Mouse (Mus musculus) inflammation-experienced regulatory T-cells (primary cell): Measurements from ENCODE around the gene Crls1. TPM values are rescaled to one million over a fixed set of nuclear protein-coding genes. Genes with fewer than 3 reads are reported as not detected.

Experiments used
- polyA plus RNA-seq, 2 experiments: library from polyadenylated mRNA; unstranded; fragments of 100-300 nt; shearing (Covaris generic); gene quantifications; one replicate each; pipeline ENCODE4 v1.2.1; 2017

Crls1 gene
- 10 to 100 TPM; 21.1 to 27.1 TPM for polyA plus RNA-seq

DNA sequence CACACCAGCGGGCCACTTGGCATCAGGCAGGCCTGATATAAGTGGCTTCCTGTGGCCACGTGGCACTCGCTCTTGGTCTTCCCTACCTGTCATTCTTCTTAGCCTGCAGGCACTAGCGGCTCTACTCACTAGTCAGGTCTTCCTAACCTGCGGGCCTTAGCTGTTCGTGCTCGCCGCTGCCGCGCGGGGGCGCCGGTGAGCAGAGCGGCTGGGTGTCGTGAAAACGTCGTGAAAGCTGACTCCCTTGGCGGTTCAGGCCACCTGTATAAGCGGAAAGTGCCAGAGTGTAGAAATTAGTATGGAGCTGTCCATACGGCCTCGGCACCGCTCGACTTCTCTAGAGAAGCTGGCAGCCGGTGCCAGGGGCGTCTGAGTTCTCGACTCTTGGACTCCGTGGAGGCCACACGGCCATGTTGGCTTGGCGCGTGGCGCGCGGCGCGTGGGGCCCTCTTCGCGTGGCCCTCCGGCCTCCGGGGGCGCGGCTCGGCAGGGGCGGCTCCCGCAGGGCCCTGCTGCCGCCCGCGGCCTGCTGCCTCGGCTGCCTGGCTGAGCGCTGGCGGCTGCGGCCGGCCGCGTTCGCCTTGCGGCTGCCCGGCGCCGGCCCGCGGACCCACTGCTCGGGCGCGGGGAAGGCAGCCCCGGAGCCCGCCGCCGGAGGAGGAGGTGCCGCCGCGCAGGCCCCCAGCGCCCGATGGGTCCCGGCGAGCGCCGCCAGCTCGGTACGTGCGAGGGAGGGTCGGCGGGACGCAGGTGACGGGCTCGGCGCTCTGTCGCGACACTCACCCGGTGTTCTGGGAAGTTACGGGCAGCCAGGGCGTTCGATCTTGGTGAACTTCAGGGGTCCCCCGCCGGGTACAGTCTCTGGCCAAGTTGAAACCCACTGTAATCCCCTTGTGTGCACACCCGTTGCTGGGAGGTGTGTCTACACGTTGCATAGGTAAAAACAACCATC lies at the start of gene Crls1:
Gene Crls1 (plus strand): TSS at position 260 of the 952 bp plus-strand sequence.

DNA sequence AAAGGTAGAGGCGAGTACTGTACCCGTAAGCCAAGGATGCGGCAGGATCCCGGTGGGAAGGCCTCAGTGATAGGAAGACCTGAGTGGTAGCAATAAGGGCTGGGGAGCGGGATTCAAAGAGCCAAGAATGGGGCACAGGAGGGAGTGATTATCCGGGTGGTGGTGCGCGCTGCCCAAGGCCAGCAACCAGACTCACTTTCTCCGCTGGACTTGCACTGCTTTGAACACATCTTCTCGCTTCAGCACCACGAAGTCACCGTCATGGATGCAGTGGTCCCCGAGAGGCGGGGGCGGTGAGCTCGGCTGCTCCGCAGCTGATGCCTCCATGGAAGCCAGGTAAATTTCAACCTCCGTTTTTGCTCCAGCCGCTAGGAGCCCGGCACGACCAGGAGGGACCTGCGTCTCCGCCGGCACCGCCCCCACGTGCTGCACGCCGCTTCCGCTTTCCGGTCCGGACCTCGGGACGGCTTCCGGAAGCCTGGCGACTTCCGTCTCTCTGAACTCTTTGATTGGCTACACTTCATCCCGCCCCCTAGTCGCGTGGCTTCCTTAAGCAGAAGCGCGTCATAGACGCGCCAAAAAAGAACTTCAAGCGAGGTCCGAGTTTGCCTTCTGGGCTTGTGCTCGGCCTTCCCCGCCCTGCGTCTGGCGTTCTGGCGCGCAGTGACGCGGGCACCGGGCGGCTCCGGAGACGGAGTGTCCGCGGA lies 30.7 kb upstream of the Crls1 start, which contains the start of the genes Trmt6 and Mcm8:
Gene Trmt6 (minus strand): TSS at position 448 of the 707 bp plus-strand sequence.
Gene Mcm8 (plus strand): TSS at position 534 of the 707 bp plus-strand sequence.

DNA sequence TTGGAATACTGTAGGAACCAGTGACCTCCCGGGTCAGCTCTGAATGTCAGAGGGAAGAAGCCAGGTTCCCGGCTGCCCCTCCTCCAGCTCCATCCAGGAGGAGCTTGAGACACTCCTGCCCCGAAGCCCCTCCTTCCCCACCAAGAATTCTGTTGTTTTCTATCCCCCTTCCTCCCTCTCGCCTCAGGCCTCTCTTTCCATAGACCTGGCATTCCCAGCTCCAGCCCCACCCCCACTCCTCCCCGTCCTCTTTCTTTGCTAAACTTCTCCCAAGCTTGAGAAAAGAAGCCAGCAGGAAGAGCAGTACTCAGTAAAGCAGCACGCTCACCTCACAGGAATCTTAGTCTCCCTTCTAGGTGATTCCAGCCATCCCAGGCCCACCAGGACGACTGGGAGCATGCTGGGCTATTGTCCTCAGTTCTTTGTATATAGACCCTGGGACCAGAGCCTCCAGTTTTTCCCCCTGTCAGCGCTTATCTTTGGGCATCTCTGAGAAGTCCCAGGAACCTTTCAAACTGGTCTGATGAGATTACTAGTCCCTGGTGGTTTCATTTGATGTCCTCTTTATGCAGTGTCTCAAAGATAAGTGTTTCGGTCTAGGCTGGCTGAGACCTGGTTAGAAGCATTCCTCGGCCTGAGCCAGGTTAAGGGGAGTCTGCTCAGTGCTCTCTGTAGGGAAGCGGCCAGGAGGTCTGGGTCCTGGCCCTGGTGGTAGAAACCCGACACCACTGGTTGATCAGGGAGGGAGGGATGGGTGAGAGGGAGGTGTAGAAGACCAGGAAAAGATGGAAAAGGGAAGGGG lies 34.6 kb downstream of the Crls1 start, which contains the start of gene Lrrn4:
Gene Lrrn4 (minus strand): TSS at position 48 of the 802 bp plus-strand sequence.

Other genes starting within 250 kb of the Crls1 start
- 10 to 100 TPM; 20.5 to 47.4 TPM for gene Shld1, start 159.7 kb upstream of the Crls1 start, polyA plus RNA-seq
- under 1 TPM; 0.10 to 0.39 TPM for gene Chgb, start 65.4 kb upstream of the Crls1 start, polyA plus RNA-seq
- gene Trmt6, start 30.6 kb upstream of the Crls1 start, polyA plus RNA-seq = 10 to 100 TPM; 34.6 to 41.5 TPM
- gene Mcm8, start 30.5 kb upstream of the Crls1 start, polyA plus RNA-seq = 1 to 10 TPM; 2.6 to 3.3 TPM
- 1 to 10 TPM; 2.0 TPM for gene Lrrn4, start 34.2 kb downstream of the Crls1 start, polyA plus RNA-seq
- gene Fermt1, start 99.2 kb downstream of the Crls1 start, polyA plus RNA-seq = 1 to 10 TPM; 1.0 to 1.8 TPM